Mouse (Mus musculus) lung, postnatal 0 days (tissue): ENCODE measurements around the gene Cdc14b. TPM values are rescaled to one million over a fixed set of nuclear protein-coding genes. Genes with fewer than 3 reads are reported as not detected.

ENCODE experiments used
- ATAC-seq: fragments of 200-750 bp; cut with Nextera tagmentation; 2 replicates; pipeline ENCODE4 v1.8.0; 2017; ENCODE audit warnings: moderate library complexity
- DNase-seq: peaks from one replicate; pipeline ENCODE4 v3.0.0-alpha.2; 2016; ENCODE audit warnings: low spot score
- H3K27ac ChIP-seq: fragments of 300-500 bp; sonication (generic); 2 replicates; pipeline ENCODE4 v1.5.1; 2014; ENCODE audit warnings: antibody characterized with exemption, mild to moderate bottlenecking, low read length, mixed read lengths
- H3K27me3 ChIP-seq: fragments of 300-500 bp; sonication (generic); replicated peaks from 2 replicates; pipeline ENCODE4 v1.6.1; 2014; ENCODE audit warnings: low read length, mixed read lengths; ENCODE audit not compliant: insufficient read depth
- H3K36me3 ChIP-seq: fragments of 300-500 bp; sonication (generic); 2 replicates; pipeline ENCODE4 v1.6.1; 2014; ENCODE audit warnings: low read length, mixed read lengths; ENCODE audit not compliant: insufficient read depth
- H3K4me1 ChIP-seq: fragments of 300-500 bp; sonication (generic); 2 replicates; pipeline ENCODE4 v1.6.1; 2014; ENCODE audit warnings: antibody characterized with exemption, low read depth, low read length, mixed read lengths; ENCODE audit not compliant: insufficient read depth
- H3K4me2 ChIP-seq: fragments of 300-500 bp; sonication (generic); replicated peaks from 2 replicates; pipeline ENCODE4 v1.6.1; 2014; ENCODE audit warnings: low read depth, mild to moderate bottlenecking, low read length, moderate library complexity, mixed read lengths
- H3K4me3 ChIP-seq: fragments of 300-500 bp; sonication (generic); 2 replicates; pipeline ENCODE4 v1.5.1; 2014; ENCODE audit warnings: low read depth, low read length
- H3K9ac ChIP-seq: fragments of 300-500 bp; sonication (generic); replicated peaks from 2 replicates; pipeline ENCODE4 v1.6.1; 2014; ENCODE audit warnings: low read depth, mild to moderate bottlenecking
- H3K9me3 ChIP-seq: fragments of 300-500 bp; sonication (generic); 2 replicates; pipeline ENCODE4 v1.6.1; 2016; ENCODE audit warnings: low read length, mixed read lengths
- CTCF ChIP-seq: IDR thresholded peaks from 2 replicates; pipeline ENCODE4 v1.5.1; 2016; ENCODE audit warnings: antibody characterized with exemption, mild to moderate bottlenecking
- EP300 ChIP-seq: IDR thresholded peaks from 2 replicates; pipeline ENCODE4 v1.6.1; 2016; ENCODE audit warnings: antibody characterized with exemption, mild to moderate bottlenecking, control low read depth
- WGBS: fragments of 180-500 bp; shearing (Covaris S2); extraction: QIAGEN DNeasy Blood & Tissue Kit; methylation state at CpG from one replicate; pipeline ENCODE4 v1.1.7; 2014; 5-methylcytosine and 5-hydroxymethylcytosine counted together
- polyA plus RNA-seq: library from polyadenylated mRNA; unstranded; fragments of >200 nt; fragmentation: Nextera tagmentation; extraction: Ambion mirVana; gene quantifications from 2 replicates; pipeline ENCODE4 v1.2.1, GENCODE M21; 2015

Cdc14b gene
- polyA plus RNA-seq, 1 experiment from 2014 or later = 4.7 TPM

- H3K36me3 ChIP-seq = no peaks in the 10 kb centered on the region
- TF ChIP-seq EP300 (no peak), CTCF (no peak)
- H3K9me3 ChIP-seq = no peaks in the 10 kb centered on the region
- no peaks in the 10 kb centered on the region for H3K27me3 ChIP-seq
- H3K4me2 ChIP-seq = no peak overlapping the region
- no peak overlapping the region for H3K9ac ChIP-seq
- no peak overlapping the region for H3K27ac ChIP-seq
- DNase-seq = no peak
- no peak for ATAC-seq
- WGBS = 81% methylated on average over 5 of the region's 5 CpGs
- no peaks in the 10 kb centered on the region for H3K4me1 ChIP-seq
- H3K4me3 ChIP-seq = no peak overlapping the region
These were observed 5.8 kb upstream of the Cdc14b start for GRCm38 (mm10) chr13:64280940-64281339.

GRCm38 (mm10) chr13:64275754-64276127 is 651 bp upstream of the Cdc14b start:
- H3K27ac ChIP-seq = no peak overlapping the region
- WGBS = 22% methylated on average over 9 of the region's 9 CpGs
- no peaks in the 10 kb centered on the region for H3K9me3 ChIP-seq
- TF ChIP-seq CTCF = no peak
- no peak for TF ChIP-seq EP300
- peak overlapping the region; percentile 57 for H3K4me3 ChIP-seq
- H3K4me2 ChIP-seq = peak overlapping the region; percentile 99
- DNase-seq = no peak
- 0 out of 2 replicates have a peak, but pooled peaks cover 7% of the 10 kb centered on the region for H3K27me3 ChIP-seq
- H3K36me3 ChIP-seq = no peaks in the 10 kb centered on the region
- H3K4me1 ChIP-seq = peaks cover 13% of the 10 kb centered on the region; the same call in 1 of the 2 replicates
- H3K9ac ChIP-seq = no peak overlapping the region
- ATAC-seq = no peak

GRCm38 (mm10) chr13:64273891-64274844 is 922 bp downstream of the Cdc14b start:
- Histone ChIP-seq H3K36me3 (no peaks in the 10 kb centered on the region), H3K4me3 (peak overlapping the region; percentile 57), H3K4me1 (peaks cover 13% of the 10 kb centered on the region; the same call in 1 of the 2 replicates), H3K9ac (peak overlapping the region; percentile 27; the same call in 1 of the 2 replicates), H3K27me3 (0 out of 2 replicates have a peak, but pooled peaks cover 7% of the 10 kb centered on the region), H3K4me2 (peak overlapping the region; percentile 99), H3K27ac (no peak overlapping the region), H3K9me3 (no peaks in the 10 kb centered on the region)
- DNase-seq = peak; percentile 18
- peak; percentile 73 for ATAC-seq
- WGBS = 1% methylated on average over 68 of the region's 95 CpGs
- TF ChIP-seq CTCF = no peak
- TF ChIP-seq EP300 = no peak

- Histone ChIP-seq H3K9me3 (no peaks in the 10 kb centered on the region), H3K4me2 (no peak overlapping the region), H3K27ac (no peak overlapping the region), H3K9ac (no peak overlapping the region), H3K4me3 (no peak overlapping the region), H3K36me3 (no peaks in the 10 kb centered on the region), H3K4me1 (peaks cover 13% of the 10 kb centered on the region; the same call in 1 of the 2 replicates), H3K27me3 (0 out of 2 replicates have a peak, but pooled peaks cover 7% of the 10 kb centered on the region)
- WGBS = 36% methylated on average over 8 of the region's 8 CpGs
- TF ChIP-seq EP300 (no peak), CTCF (no peak)
- DNase-seq (no peak), ATAC-seq (no peak)
These were observed 1.7 kb downstream of the Cdc14b start for GRCm38 (mm10) chr13:64273352-64273751.

- 74% methylated on average over 4 of the region's 4 CpGs for WGBS
These were observed 6.7 kb downstream of the Cdc14b start for GRCm38 (mm10) chr13:64268384-64268783.

GRCm38 (mm10) chr13:64267151-64267550 is 7.9 kb downstream of the Cdc14b start:
- H3K4me1 ChIP-seq = no peaks in the 10 kb centered on the region
- no peaks in the 10 kb centered on the region for H3K27me3 ChIP-seq
- 23% methylated on average over 9 of the region's 9 CpGs for WGBS
- H3K36me3 ChIP-seq = no peaks in the 10 kb centered on the region
- H3K9me3 ChIP-seq = no peaks in the 10 kb centered on the region
- no peak overlapping the region for H3K4me3 ChIP-seq
- H3K27ac ChIP-seq = no peak overlapping the region
- no peak overlapping the region for H3K9ac ChIP-seq
- no peak overlapping the region for H3K4me2 ChIP-seq
- no peak for DNase-seq
- TF ChIP-seq CTCF (no peak), EP300 (no peak)
- 0 out of 2 replicates have a peak, but pooled peaks have one; percentile 37 for ATAC-seq

More at GRCm38 (mm10) chr13:64268384-64268783, 6.7 kb downstream of the Cdc14b start:
- DNase-seq = no peak
- Histone ChIP-seq H3K27ac (no peak overlapping the region), H3K4me2 (no peak overlapping the region), H3K27me3 (no peaks in the 10 kb centered on the region), H3K9ac (no peak overlapping the region), H3K36me3 (no peaks in the 10 kb centered on the region), H3K4me1 (no peaks in the 10 kb centered on the region), H3K4me3 (no peak overlapping the region), H3K9me3 (no peaks in the 10 kb centered on the region)
- no peak for ATAC-seq
- TF ChIP-seq CTCF (no peak), EP300 (no peak)
